Mouse (Mus musculus) liver, postnatal 0 days (tissue): Measurements from ENCODE around the gene Rnf216. TPM values are rescaled to one million over a fixed set of nuclear protein-coding genes. Genes with fewer than 3 reads are reported as not detected.
A peak's percentile ranks its signal among the peaks of the same experiment; 100 is the strongest.

Experiments used
- ATAC-seq: fragments of 200-750 bp; cut with Nextera tagmentation; 2 replicates; pipeline ENCODE4 v1.8.0; 2017; ENCODE audit warnings: mild to moderate bottlenecking, moderate library complexity
- DNase-seq: peaks from one replicate; pipeline ENCODE4 v3.0.0-alpha.2; 2016
- H3K27ac ChIP-seq: fragments of 300-500 bp; sonication (generic); 2 replicates; pipeline ENCODE4 v1.5.1; 2014; ENCODE audit warnings: antibody characterized with exemption, moderate library complexity, mild to moderate bottlenecking, low read depth
- H3K27me3 ChIP-seq: fragments of 300-500 bp; sonication (generic); 2 replicates; pipeline ENCODE4 v1.6.1; 2014; ENCODE audit warnings: low read length, control low read depth, mixed read lengths; ENCODE audit not compliant: insufficient read depth
- H3K36me3 ChIP-seq: fragments of 300-500 bp; sonication (generic); replicated peaks from 2 replicates; pipeline ENCODE4 v1.6.1; 2014; ENCODE audit warnings: mild to moderate bottlenecking, control low read depth, low read length, moderate library complexity, mixed read lengths; ENCODE audit not compliant: insufficient read depth
- H3K4me1 ChIP-seq: fragments of 300-500 bp; sonication (generic); 2 replicates; pipeline ENCODE4 v1.6.1; 2014; ENCODE audit warnings: antibody characterized with exemption, mild to moderate bottlenecking, control low read depth; ENCODE audit not compliant: insufficient read depth
- H3K4me2 ChIP-seq: fragments of 300-500 bp; sonication (generic); 2 replicates; pipeline ENCODE4 v1.6.1; 2014; ENCODE audit warnings: low read depth, mild to moderate bottlenecking, low read length, moderate library complexity, mixed read lengths
- H3K4me3 ChIP-seq: fragments of 300-500 bp; sonication (generic); 2 replicates; pipeline ENCODE4 v1.5.1; 2014; ENCODE audit warnings: low read depth, low read length
- H3K9ac ChIP-seq: fragments of 300-500 bp; sonication (generic); replicated peaks from 2 replicates; pipeline ENCODE4 v1.6.1; 2014; ENCODE audit warnings: mild to moderate bottlenecking, moderate library complexity
- H3K9me3 ChIP-seq: fragments of 300-500 bp; sonication (generic); 2 replicates; pipeline ENCODE4 v1.6.1; 2016; ENCODE audit warnings: mild to moderate bottlenecking, control low read depth, low read length, mixed read lengths
- CTCF ChIP-seq: sonication (generic); IDR thresholded peaks from 2 replicates; pipeline ENCODE4 v1.5.1; 2016; ENCODE audit warnings: antibody characterized with exemption, low read depth
- EP300 ChIP-seq: IDR thresholded peaks from 2 replicates; pipeline ENCODE4 v1.6.1; 2016; ENCODE audit warnings: antibody characterized with exemption, low read depth, mild to moderate bottlenecking
- WGBS: fragments of 180-500 bp; shearing (Covaris S2); extraction: QIAGEN DNeasy Blood & Tissue Kit; methylation state at CpG from one replicate; pipeline ENCODE4 v1.1.7; 2014; ENCODE audit not compliant: insufficient replicate concordance; 5-methylcytosine and 5-hydroxymethylcytosine counted together
- polyA plus RNA-seq: library from polyadenylated mRNA; unstranded; fragments of >200 nt; fragmentation: Nextera tagmentation; extraction: Ambion mirVana; gene quantifications from 2 replicates; pipeline ENCODE4 v1.2.1, GENCODE M21; 2015

Rnf216 gene
- polyA plus RNA-seq, 1 experiment from 2014 or later = 10.5 TPM

- Histone ChIP-seq H3K4me2 (no peak overlapping the region), H3K27me3 (no peaks in the 10 kb centered on the region), H3K4me1 (peaks cover 2% of the 10 kb centered on the region; the same call in 1 of the 2 replicates), H3K9me3 (no peaks in the 10 kb centered on the region), H3K9ac (no peak overlapping the region), H3K4me3 (no peak overlapping the region), H3K36me3 (no peaks in the 10 kb centered on the region), H3K27ac (peak overlapping the region; percentile 22; the same call in 1 of the 2 replicates)
- peak; percentile 48; the same call in 1 of the 2 replicates for ATAC-seq
- no peak for TF ChIP-seq EP300
- DNase-seq = no peak
- 53% methylated on average over 16 of the region's 16 CpGs for WGBS
These were observed 130.6 kb downstream of the Rnf216 start for GRCm38 (mm10) chr5:142982046-142982801.

GRCm38 (mm10) chr5:142976516-142976915, 136.3 kb downstream of the Rnf216 start:
- DNase-seq (no peak), ATAC-seq (no peak)
- Histone ChIP-seq H3K4me3 (no peak overlapping the region), H3K4me2 (no peak overlapping the region), H3K4me1 (no peaks in the 10 kb centered on the region; the same call in 1 of the 2 replicates), H3K27me3 (no peaks in the 10 kb centered on the region), H3K36me3 (no peaks in the 10 kb centered on the region), H3K9ac (no peak overlapping the region), H3K27ac (no peak overlapping the region), H3K9me3 (no peaks in the 10 kb centered on the region)
- 50% methylated on average over 5 of the region's 5 CpGs for WGBS
- TF ChIP-seq CTCF (no peak), EP300 (no peak)

GRCm38 (mm10) chr5:142974598-142975121, 138.1 kb downstream of the Rnf216 start:
- Histone ChIP-seq H3K4me1 (no peaks in the 10 kb centered on the region; the same call in 1 of the 2 replicates), H3K27me3 (no peaks in the 10 kb centered on the region), H3K9me3 (no peaks in the 10 kb centered on the region), H3K36me3 (0 out of 2 replicates have a peak, but pooled peaks cover 3% of the 10 kb centered on the region), H3K4me2 (no peak overlapping the region; the same call in 1 of the 2 replicates), H3K4me3 (no peak overlapping the region), H3K27ac (no peak overlapping the region), H3K9ac (no peak overlapping the region)
- peak; percentile 50 for ATAC-seq
- WGBS = 17% methylated on average over 18 of the region's 18 CpGs
- peak; percentile 30 for DNase-seq
- TF ChIP-seq CTCF (no peak), EP300 (no peak)

GRCm38 (mm10) chr5:142973971-142974370, 138.8 kb downstream of the Rnf216 start:
- H3K9me3 ChIP-seq = no peaks in the 10 kb centered on the region
- no peaks in the 10 kb centered on the region; the same call in 1 of the 2 replicates for H3K4me1 ChIP-seq
- H3K4me2 ChIP-seq = no peak overlapping the region
- H3K27ac ChIP-seq = no peak overlapping the region
- no peak overlapping the region for H3K9ac ChIP-seq
- WGBS = 43% methylated on average over 3 of the region's 3 CpGs
- H3K4me3 ChIP-seq = no peak overlapping the region
- TF ChIP-seq CTCF = no peak
- no peak for TF ChIP-seq EP300
- H3K27me3 ChIP-seq = no peaks in the 10 kb centered on the region
- H3K36me3 ChIP-seq = 0 out of 2 replicates have a peak, but pooled peaks cover 3% of the 10 kb centered on the region
- DNase-seq = no peak
- ATAC-seq = no peak

- Histone ChIP-seq H3K4me2 (no peak overlapping the region), H3K9me3 (no peaks in the 10 kb centered on the region), H3K4me3 (no peak overlapping the region), H3K4me1 (0 out of 2 replicates have a peak, but pooled peaks cover 2% of the 10 kb centered on the region), H3K27ac (no peak overlapping the region), H3K27me3 (no peaks in the 10 kb centered on the region), H3K9ac (no peak overlapping the region), H3K36me3 (0 out of 2 replicates have a peak, but pooled peaks cover 3% of the 10 kb centered on the region)
- TF ChIP-seq EP300 (no peak), CTCF (no peak)
- ATAC-seq (no peak), DNase-seq (no peak)
- 83% methylated on average over 14 of the region's 14 CpGs for WGBS
These were observed 144.4 kb downstream of the Rnf216 start for GRCm38 (mm10) chr5:142968411-142968810.

- H3K4me2 ChIP-seq = no peak overlapping the region
- no peak overlapping the region for H3K9ac ChIP-seq
- DNase-seq = no peak
- WGBS = 88% methylated on average over 6 of the region's 6 CpGs
- H3K27me3 ChIP-seq = peaks cover 30% of the 10 kb centered on the region
- no peak for ATAC-seq
- peaks cover 23% of the 10 kb centered on the region for H3K4me1 ChIP-seq
- no peaks in the 10 kb centered on the region for H3K36me3 ChIP-seq
- H3K9me3 ChIP-seq = no peaks in the 10 kb centered on the region
- no peak overlapping the region for H3K4me3 ChIP-seq
- H3K27ac ChIP-seq = no peak overlapping the region
- no peak for TF ChIP-seq EP300
These were observed 148.1 kb downstream of the Rnf216 start for GRCm38 (mm10) chr5:142964650-142965049.
